Mouse (Mus musculus) ES-E14 (cell line): Measurements from ENCODE around the gene Sec61b.

ENCODE experiments used
- CHD2 ChIP-seq: IDR thresholded peaks from 2 replicates; pipeline ENCODE4 v1.6.1; 2014; ENCODE audit warnings: mild to moderate bottlenecking, low read depth, low read length, inconsistent platforms
- HCFC1 ChIP-seq: IDR thresholded peaks from 2 replicates; pipeline ENCODE4 v1.6.1; 2012; ENCODE audit warnings: low read length, inconsistent platforms, borderline replicate concordance; ENCODE audit not compliant: insufficient read depth
- MAFK ChIP-seq: IDR thresholded peaks from 2 replicates; pipeline ENCODE4 v1.6.1; 2014; ENCODE audit warnings: mild to moderate bottlenecking, low read depth, low read length, inconsistent platforms; ENCODE audit not compliant: insufficient read depth
- ZC3H11A ChIP-seq: IDR thresholded peaks from 2 replicates; pipeline ENCODE4 v1.6.1; 2012; ENCODE audit warnings: low read depth, mild to moderate bottlenecking, inconsistent platforms, low read length, borderline replicate concordance
- ZNF384 ChIP-seq: IDR thresholded peaks from 2 replicates; pipeline ENCODE4 v1.6.1; 2012; ENCODE audit warnings: low read depth, low read length, inconsistent platforms

DNA sequence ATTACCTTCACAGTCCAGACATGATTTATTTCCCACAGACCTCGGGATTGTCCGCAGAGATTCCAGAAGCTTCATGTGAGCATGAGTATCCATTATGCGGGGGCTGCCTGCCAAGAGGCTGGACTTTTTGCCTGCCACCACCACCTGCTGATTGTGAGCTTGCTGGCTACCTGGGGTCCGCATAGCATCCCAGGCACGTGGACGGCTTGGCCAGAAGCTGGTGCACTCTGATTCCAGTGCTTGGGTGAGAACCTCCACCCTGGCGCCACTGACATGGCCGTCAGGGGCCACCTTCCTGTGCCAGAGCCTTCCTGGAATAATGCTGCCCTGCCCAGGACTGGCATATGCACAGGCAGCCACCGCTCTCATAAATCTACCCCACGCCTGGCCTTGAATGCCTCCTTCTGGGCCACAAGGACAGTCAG, 24.7 kb downstream of the Sec61b start:
- TF ChIP-seq CHD2 = no peak
- TF ChIP-seq ZC3H11A = no peak
- no peak for TF ChIP-seq HCFC1
- TF ChIP-seq MAFK = no peak
- TF ChIP-seq ZNF384 = no peak
